Mouse (Mus musculus) hindbrain, embryonic 14.5 days (tissue): ENCODE data around the gene 1190005I06Rik. TPM values are rescaled to one million over a fixed set of nuclear protein-coding genes. Genes with fewer than 3 reads are reported as not detected.

Experiments used
- ATAC-seq: fragments of 200-750 bp; cut with Nextera tagmentation; 2 replicates; pipeline ENCODE4 v1.8.0; 2017; ENCODE audit warnings: moderate number of reproducible peaks, mild to moderate bottlenecking, moderate TSS enrichment, moderate library complexity; ENCODE audit not compliant: low FRiP score
- DNase-seq: peaks from one replicate; pipeline ENCODE4 v3.0.0-alpha.2; 2015; ENCODE audit warnings: low spot score
- H3K27ac ChIP-seq: fragments of 300-500 bp; sonication (generic); 2 replicates; pipeline ENCODE4 v1.5.1; 2014; ENCODE audit warnings: mild to moderate bottlenecking, moderate library complexity
- H3K27me3 ChIP-seq: fragments of 300-500 bp; sonication (generic); 2 replicates; pipeline ENCODE4 v1.6.1; 2014; ENCODE audit warnings: mild to moderate bottlenecking, low read length, mixed read lengths; ENCODE audit not compliant: control insufficient read depth, insufficient read depth
- H3K36me3 ChIP-seq: fragments of 300-500 bp; sonication (generic); replicated peaks from 2 replicates; pipeline ENCODE4 v1.6.1; 2014; ENCODE audit not compliant: control insufficient read depth, insufficient read depth
- H3K4me1 ChIP-seq: fragments of 300-500 bp; sonication (generic); replicated peaks from 2 replicates; pipeline ENCODE4 v1.6.1; 2014; ENCODE audit warnings: antibody characterized with exemption, low read length, mixed read lengths; ENCODE audit not compliant: control insufficient read depth, insufficient read depth
- H3K4me2 ChIP-seq: fragments of 300-500 bp; sonication (generic); replicated peaks from 2 replicates; pipeline ENCODE4 v1.6.1; 2014; ENCODE audit warnings: mild to moderate bottlenecking, moderate library complexity
- H3K4me3 ChIP-seq: fragments of 300-500 bp; sonication (generic); replicated peaks from 2 replicates; pipeline ENCODE4 v1.5.1; 2014; ENCODE audit warnings: mild to moderate bottlenecking, low read length
- H3K9ac ChIP-seq: fragments of 300-500 bp; sonication (generic); 2 replicates; pipeline ENCODE4 v1.6.1; 2014
- H3K9me3 ChIP-seq: fragments of 300-500 bp; sonication (generic); 2 replicates; pipeline ENCODE4 v1.6.1; 2016; ENCODE audit warnings: low read length; ENCODE audit not compliant: control insufficient read depth
- WGBS: fragments of 180-500 bp; shearing (Covaris S2); extraction: QIAGEN DNeasy Blood & Tissue Kit; methylation state at CpG from one replicate; pipeline ENCODE4 v1.1.7; 2014; 5-methylcytosine and 5-hydroxymethylcytosine counted together
- polyA plus RNA-seq: library from polyadenylated mRNA; unstranded; fragments of >200 nt; fragmentation: Nextera tagmentation; extraction: Ambion mirVana; gene quantifications from 2 replicates; pipeline ENCODE4 v1.2.1, GENCODE M21; 2014

1190005I06Rik gene
- polyA plus RNA-seq, 1 experiment from 2014 or later, result 12.4 TPM

GRCm38 (mm10) chr8:120630848-120631247 is 16.6 kb downstream of the 1190005I06Rik start:
- H3K4me2 ChIP-seq, result no peak overlapping the region
- H3K27me3 ChIP-seq, result peaks cover 9% of the 10 kb centered on the region
- DNase-seq (no peak), ATAC-seq (no peak)
- H3K27ac ChIP-seq, result no peak overlapping the region
- peaks cover 11% of the 10 kb centered on the region for H3K4me1 ChIP-seq
- 57% methylated on average over 6 of the region's 6 CpGs for WGBS
- no peaks in the 10 kb centered on the region for H3K9me3 ChIP-seq
- no peak overlapping the region for H3K4me3 ChIP-seq
- no peaks in the 10 kb centered on the region for H3K36me3 ChIP-seq
- no peak overlapping the region for H3K9ac ChIP-seq

GRCm38 (mm10) chr8:120630031-120630430 is 17.4 kb downstream of the 1190005I06Rik start:
- no peak overlapping the region for H3K27ac ChIP-seq
- H3K4me1 ChIP-seq, result peaks cover 11% of the 10 kb centered on the region
- ATAC-seq (no peak), DNase-seq (no peak)
- H3K27me3 ChIP-seq, result peaks cover 9% of the 10 kb centered on the region
- no peak overlapping the region for H3K4me3 ChIP-seq
- H3K4me2 ChIP-seq, result no peak overlapping the region
- no peak overlapping the region for H3K9ac ChIP-seq
- no peaks in the 10 kb centered on the region for H3K36me3 ChIP-seq
- 48% methylated on average over 5 of the region's 5 CpGs for WGBS
- no peaks in the 10 kb centered on the region for H3K9me3 ChIP-seq

GRCm38 (mm10) chr8:120627298-120627697 is 20.1 kb downstream of the 1190005I06Rik start:
- WGBS, result 71% methylated on average over 5 of the region's 5 CpGs
- Histone ChIP-seq H3K27me3 (no peaks in the 10 kb centered on the region), H3K4me2 (no peak overlapping the region), H3K27ac (no peak overlapping the region), H3K4me3 (no peak overlapping the region), H3K4me1 (no peaks in the 10 kb centered on the region), H3K36me3 (no peaks in the 10 kb centered on the region), H3K9ac (no peak overlapping the region), H3K9me3 (no peaks in the 10 kb centered on the region)
- DNase-seq (no peak), ATAC-seq (no peak)

- no peak overlapping the region for H3K4me2 ChIP-seq
- 63% methylated on average over 11 of the region's 11 CpGs for WGBS
- no peaks in the 10 kb centered on the region for H3K36me3 ChIP-seq
- ATAC-seq (no peak), DNase-seq (no peak)
- no peaks in the 10 kb centered on the region for H3K4me1 ChIP-seq
- no peaks in the 10 kb centered on the region for H3K9me3 ChIP-seq
- no peaks in the 10 kb centered on the region for H3K27me3 ChIP-seq
- no peak overlapping the region for H3K9ac ChIP-seq
- H3K27ac ChIP-seq, result no peak overlapping the region
- no peak overlapping the region for H3K4me3 ChIP-seq
These were observed 21.0 kb downstream of the 1190005I06Rik start for GRCm38 (mm10) chr8:120626461-120626860.

- no peaks in the 10 kb centered on the region for H3K9me3 ChIP-seq
- no peak for ATAC-seq
- no peaks in the 10 kb centered on the region for H3K36me3 ChIP-seq
- H3K9ac ChIP-seq, result no peak overlapping the region
- DNase-seq, result no peak
- no peak overlapping the region for H3K4me3 ChIP-seq
- H3K4me1 ChIP-seq, result peaks cover under 1% of the 10 kb centered on the region; the same call in 1 of the 2 replicates
- H3K27ac ChIP-seq, result no peak overlapping the region
- no peak overlapping the region for H3K4me2 ChIP-seq
- WGBS, result 43% methylated on average over 2 of the region's 2 CpGs
- no peaks in the 10 kb centered on the region for H3K27me3 ChIP-seq
These were observed 23.8 kb downstream of the 1190005I06Rik start for GRCm38 (mm10) chr8:120623608-120624007.

GRCm38 (mm10) chr8:120622161-120622560 is 25.3 kb downstream of the 1190005I06Rik start:
- H3K27me3 ChIP-seq, result no peaks in the 10 kb centered on the region
- no peaks in the 10 kb centered on the region for H3K36me3 ChIP-seq
- peaks cover 12% of the 10 kb centered on the region for H3K4me1 ChIP-seq
- DNase-seq (no peak), ATAC-seq (no peak)
- 71% methylated on average over 14 of the region's 14 CpGs for WGBS
- no peak overlapping the region for H3K4me2 ChIP-seq
- no peaks in the 10 kb centered on the region for H3K9me3 ChIP-seq
- no peak overlapping the region for H3K27ac ChIP-seq
- no peak overlapping the region for H3K9ac ChIP-seq
- H3K4me3 ChIP-seq, result no peak overlapping the region

- Histone ChIP-seq H3K27me3 (no peaks in the 10 kb centered on the region), H3K4me3 (no peak overlapping the region), H3K9ac (no peak overlapping the region), H3K36me3 (no peaks in the 10 kb centered on the region), H3K27ac (no peak overlapping the region), H3K4me1 (peaks cover 15% of the 10 kb centered on the region), H3K4me2 (no peak overlapping the region), H3K9me3 (no peaks in the 10 kb centered on the region)
- DNase-seq, result no peak
- no peak for ATAC-seq
- 49% methylated on average over 7 of the region's 7 CpGs for WGBS
These were observed 27.0 kb downstream of the 1190005I06Rik start for GRCm38 (mm10) chr8:120620441-120620840.

- Histone ChIP-seq H3K4me1 (peaks cover 15% of the 10 kb centered on the region), H3K36me3 (no peaks in the 10 kb centered on the region), H3K27ac (no peak overlapping the region), H3K4me3 (no peak overlapping the region), H3K4me2 (no peak overlapping the region), H3K27me3 (no peaks in the 10 kb centered on the region), H3K9ac (no peak overlapping the region), H3K9me3 (no peaks in the 10 kb centered on the region)
- 71% methylated on average over 11 of the region's 11 CpGs for WGBS
- ATAC-seq (no peak), DNase-seq (no peak)
These were observed 27.9 kb downstream of the 1190005I06Rik start for GRCm38 (mm10) chr8:120619235-120620180.

- peaks cover 15% of the 10 kb centered on the region for H3K4me1 ChIP-seq
- H3K9me3 ChIP-seq, result no peaks in the 10 kb centered on the region
- H3K9ac ChIP-seq, result peak overlapping the region; percentile 57; the same call in 1 of the 2 replicates
- peak; percentile 32 for ATAC-seq
- H3K27ac ChIP-seq, result peak overlapping the region; percentile 63
- H3K27me3 ChIP-seq, result no peaks in the 10 kb centered on the region
- H3K4me2 ChIP-seq, result 0 out of 2 replicates have a peak overlapping the region, but pooled peaks have one; percentile 3
- peak; percentile 89 for DNase-seq
- no peaks in the 10 kb centered on the region for H3K36me3 ChIP-seq
- under 1% methylated on average over 6 of the region's 6 CpGs for WGBS
- no peak overlapping the region for H3K4me3 ChIP-seq
These were observed 29.3 kb downstream of the 1190005I06Rik start for GRCm38 (mm10) chr8:120618110-120618509.
